Mouse (Mus musculus) heart, adult 10 weeks (tissue): ENCODE data around the gene Olfr1006. TPM values are rescaled to one million over a fixed set of nuclear protein-coding genes. Genes with fewer than 3 reads are reported as not detected.

ENCODE experiments used
- polyA plus RNA-seq: library from polyadenylated mRNA; stranded (reverse); fragments of 350-450 nt; fragmentation: Illumina TruSeq; extraction: RNeasy Lipid Tissue Mini Kit (QIAGEN cat#74804); gene quantifications from one replicate; pipeline ENCODE4 v1.2.3, GENCODE M21; 2014; ENCODE audit warnings: low read depth, low replicate concordance

The Olfr1006 gene
- polyA plus RNA-seq: not detected

GRCm38 (mm10) chr2:85678667-85679066, at the start of gene Olfr1006:
Gene Olfr1006 (minus strand): TSS chr2:85678767.

GRCm38 (mm10) chr2:85715119-85715518, 36.6 kb upstream of the Olfr1006 start, which contains the start of gene Olfr1009:
Gene Olfr1009 (plus strand): TSS chr2:85715419.

GRCm38 (mm10) chr2:85689131-85689530, 10.6 kb upstream of the Olfr1006 start, which contains the start of gene Olfr1008:
Gene Olfr1008 (plus strand): TSS chr2:85689431.

GRCm38 (mm10) chr2:85664355-85664754, 14.2 kb downstream of the Olfr1006 start, which contains the start of gene Olfr154:
Gene Olfr154 (minus strand): TSS chr2:85664455.

GRCm38 (mm10) chr2:85650604-85651003, 28.0 kb downstream of the Olfr1006 start, which contains the start of gene Olfr1002:
Gene Olfr1002 (minus strand): TSS chr2:85650704.

Other genes starting within 250 kb of the Olfr1006 start
- not detected for gene Olfr994, start 242.3 kb downstream of the Olfr1006 start, polyA plus RNA-seq
- gene Olfr995, start 235.1 kb downstream of the Olfr1006 start, polyA plus RNA-seq: not detected
- gene 4833423E24Rik, start 159.7 kb downstream of the Olfr1006 start, polyA plus RNA-seq: not detected
- gene Olfr996, start 99.6 kb downstream of the Olfr1006 start, polyA plus RNA-seq: not detected
- not detected for gene Olfr998, start 89.8 kb downstream of the Olfr1006 start, polyA plus RNA-seq
- gene Olfr1000, start 66.9 kb downstream of the Olfr1006 start, polyA plus RNA-seq: not detected
- gene Olfr1002, start 28.1 kb downstream of the Olfr1006 start, polyA plus RNA-seq: not detected
- gene Olfr154, start 14.3 kb downstream of the Olfr1006 start, polyA plus RNA-seq: not detected
- not detected for gene Olfr1008, start 10.7 kb upstream of the Olfr1006 start, polyA plus RNA-seq
- not detected for gene Olfr1009, start 36.7 kb upstream of the Olfr1006 start, polyA plus RNA-seq
- gene Olfr1012, start 84.0 kb upstream of the Olfr1006 start, polyA plus RNA-seq: not detected
- not detected for gene Olfr1013, start 88.3 kb upstream of the Olfr1006 start, polyA plus RNA-seq
- not detected for gene Olfr1014, start 93.9 kb upstream of the Olfr1006 start, polyA plus RNA-seq
- gene Olfr1015, start 103.2 kb upstream of the Olfr1006 start, polyA plus RNA-seq: not detected
- gene Olfr1016, start 123.8 kb upstream of the Olfr1006 start, polyA plus RNA-seq: not detected
- gene Olfr1018, start 139.7 kb upstream of the Olfr1006 start, polyA plus RNA-seq: not detected
- not detected for gene Olfr1019, start 166.7 kb upstream of the Olfr1006 start, polyA plus RNA-seq
- not detected for gene Olfr1020, start 168.3 kb upstream of the Olfr1006 start, polyA plus RNA-seq
- gene Olfr1022, start 189.8 kb upstream of the Olfr1006 start, polyA plus RNA-seq: not detected
- not detected for gene Olfr1023, start 206.9 kb upstream of the Olfr1006 start, polyA plus RNA-seq
- not detected for gene Olfr1024, start 226.3 kb upstream of the Olfr1006 start, polyA plus RNA-seq
- gene Olfr1025-ps1, start 236.4 kb upstream of the Olfr1006 start, polyA plus RNA-seq: not detected
- not detected for gene Olfr1026, start 242.8 kb upstream of the Olfr1006 start, polyA plus RNA-seq